Mouse (Mus musculus): ENCODE data around the gene Hoxd3. TPM values are rescaled to one million over a fixed set of nuclear protein-coding genes. Genes with fewer than 3 reads are reported as not detected.

Gene Hoxd3
- polyA plus RNA-seq, 1 experiment from 2014 or later: 0.23 TPM

DNA sequence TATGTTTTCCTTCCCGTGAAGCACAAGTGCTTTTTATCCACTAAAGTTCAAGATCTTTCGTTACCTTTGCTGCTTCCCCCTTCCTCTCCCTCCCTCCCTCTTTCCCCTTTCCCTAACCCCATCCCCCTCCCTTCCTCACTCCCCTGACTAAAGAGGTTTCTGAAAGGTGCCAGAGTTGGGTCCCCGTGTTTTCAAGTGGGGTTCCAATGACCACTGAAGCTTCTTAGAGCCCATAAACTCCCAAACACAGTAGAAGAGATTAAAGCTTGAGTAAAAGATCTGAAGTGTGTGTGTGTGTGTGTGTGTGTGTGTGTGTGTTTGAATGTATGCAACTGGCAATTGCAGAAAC, 42.5 kb upstream of the Hoxd3 start:
- H3K4me2 ChIP-seq (ENCODE audit: low read length): no peak overlapping the region

DNA sequence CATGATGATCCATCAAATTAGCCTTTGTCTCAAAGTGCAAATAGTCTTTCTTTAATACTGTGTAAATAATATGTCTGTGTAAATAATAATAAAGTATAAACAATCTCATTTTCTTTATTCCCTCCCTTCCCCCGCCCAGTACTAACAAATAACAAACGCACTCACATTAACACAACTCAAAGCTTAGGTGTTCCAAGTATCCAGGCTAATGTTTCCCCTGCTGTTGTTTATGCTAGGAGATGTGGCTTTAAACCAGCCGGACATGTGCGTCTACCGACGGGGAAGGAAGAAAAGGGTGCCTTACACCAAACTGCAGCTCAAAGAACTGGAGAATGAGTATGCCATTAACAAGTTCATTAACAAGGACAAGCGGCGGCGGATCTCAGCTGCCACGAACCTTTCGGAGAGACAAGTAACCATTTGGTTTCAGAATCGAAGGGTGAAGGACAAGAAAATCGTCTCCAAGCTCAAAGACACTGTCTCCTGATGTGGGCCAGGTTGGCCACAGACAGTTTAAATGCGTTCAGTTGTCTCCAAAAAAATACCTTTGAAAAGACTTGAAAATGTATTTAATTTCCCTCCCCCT, 42.0 kb upstream of the Hoxd3 start:
- H3K27me3 ChIP-seq (ENCODE audit: control insufficient read depth, insufficient read depth, low read length): peaks cover 97% of the 10 kb centered on the region
- H3K4me2 ChIP-seq (ENCODE audit: low read length): no peak overlapping the region
- H3K9me3 ChIP-seq (ENCODE audit: control insufficient read depth, low read length): no peaks in the 10 kb centered on the region
- H3K36me3 ChIP-seq (ENCODE audit: control insufficient read depth, insufficient read depth, low read length): no peaks in the 10 kb centered on the region
- H3K4me3 ChIP-seq (ENCODE audit: control insufficient read depth in 1 of 2, insufficient read depth in 1 of 2, low read depth in 1 of 2, low read length in 2 of 2): no peak overlapping the region
- no peak overlapping the region for H3K9ac ChIP-seq (ENCODE audit: low read length)
- no peak for ATAC-seq (ENCODE audit: insufficient number of reproducible peaks, insufficient read depth, low FRiP score, low read depth)
- no peak overlapping the region for H3K27ac ChIP-seq (replicated peaks in 1 of 2; ENCODE audit: control insufficient read depth in 1 of 2, insufficient read depth in 1 of 2, low read depth in 2 of 2, low read length in 2 of 2)
- H3K4me1 ChIP-seq (ENCODE audit: control insufficient read depth in 2 of 2, insufficient read depth in 2 of 2, low read length in 2 of 2): peaks cover 5 to 12% of the 10 kb centered on the region in 2 experiments
- WGBS: 2% methylated on average over 14 of the region's 14 CpGs

More for the DNA sequence above, 42.5 kb upstream of the Hoxd3 start:
- H3K4me3 ChIP-seq (ENCODE audit: control insufficient read depth in 1 of 2, insufficient read depth in 1 of 2, low read depth in 1 of 2, low read length in 2 of 2): no peak overlapping the region
- H3K27me3 ChIP-seq (ENCODE audit: control insufficient read depth, insufficient read depth, low read length): peaks cover 97% of the 10 kb centered on the region
- H3K9me3 ChIP-seq (ENCODE audit: control insufficient read depth, low read length): no peaks in the 10 kb centered on the region
- no peak overlapping the region for H3K9ac ChIP-seq (ENCODE audit: low read length)
- H3K36me3 ChIP-seq (ENCODE audit: control insufficient read depth, insufficient read depth, low read length): no peaks in the 10 kb centered on the region
- 5% methylated on average over 3 of the region's 3 CpGs for WGBS
- peaks cover 5 to 12% of the 10 kb centered on the region in 2 experiments for H3K4me1 ChIP-seq (ENCODE audit: control insufficient read depth in 2 of 2, insufficient read depth in 2 of 2, low read length in 2 of 2)
- no peak for ATAC-seq (ENCODE audit: insufficient number of reproducible peaks, insufficient read depth, low FRiP score, low read depth)
- no peak overlapping the region for H3K27ac ChIP-seq (replicated peaks in 1 of 2; ENCODE audit: control insufficient read depth in 1 of 2, insufficient read depth in 1 of 2, low read depth in 2 of 2, low read length in 2 of 2)

DNA sequence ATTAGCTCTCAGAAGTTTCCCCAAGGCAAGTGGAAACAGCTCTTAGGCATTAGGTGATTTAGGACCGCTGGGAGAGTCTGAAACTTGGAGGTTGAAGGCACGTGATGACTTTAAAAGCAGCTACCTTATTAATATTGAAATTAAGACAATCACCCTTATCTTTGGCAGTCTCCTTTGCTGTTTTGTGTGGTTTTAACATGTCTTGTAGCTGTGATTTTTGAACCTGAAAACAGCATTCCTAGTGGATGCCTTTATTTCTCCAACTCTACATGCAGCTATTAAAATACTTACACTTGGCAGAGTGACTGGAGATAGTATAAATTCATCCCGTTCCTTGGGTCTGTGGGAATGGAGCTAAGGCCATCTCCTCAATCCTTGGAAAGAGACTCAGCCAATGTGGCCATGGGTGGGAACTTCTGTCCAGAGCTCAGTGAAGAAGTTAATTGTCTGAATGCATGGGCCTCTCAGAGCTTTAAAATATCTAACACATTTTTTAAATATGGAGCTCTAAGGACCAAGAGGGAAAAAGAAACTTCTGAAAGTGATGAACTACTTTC, 41.0 kb upstream of the Hoxd3 start:
- ATAC-seq (ENCODE audit: insufficient number of reproducible peaks, insufficient read depth, low FRiP score, low read depth): no peak
- Histone ChIP-seq H3K4me1 (ENCODE audit: control insufficient read depth in 2 of 2, insufficient read depth in 2 of 2, low read length in 2 of 2) (peaks cover 5 to 12% of the 10 kb centered on the region in 2 experiments), H3K4me3 (ENCODE audit: control insufficient read depth in 1 of 2, insufficient read depth in 1 of 2, low read depth in 1 of 2, low read length in 2 of 2) (no peak overlapping the region), H3K27ac (replicated peaks in 1 of 2; ENCODE audit: control insufficient read depth in 1 of 2, insufficient read depth in 1 of 2, low read depth in 2 of 2, low read length in 2 of 2) (no peak overlapping the region), H3K36me3 (ENCODE audit: control insufficient read depth, insufficient read depth, low read length) (no peaks in the 10 kb centered on the region), H3K9ac (ENCODE audit: low read length) (no peak overlapping the region), H3K27me3 (ENCODE audit: control insufficient read depth, insufficient read depth, low read length) (peaks cover 97% of the 10 kb centered on the region), H3K4me2 (ENCODE audit: low read length) (no peak overlapping the region), H3K9me3 (ENCODE audit: control insufficient read depth, low read length) (no peaks in the 10 kb centered on the region)
- 0% methylated on average over 3 of the region's 3 CpGs for WGBS

DNA sequence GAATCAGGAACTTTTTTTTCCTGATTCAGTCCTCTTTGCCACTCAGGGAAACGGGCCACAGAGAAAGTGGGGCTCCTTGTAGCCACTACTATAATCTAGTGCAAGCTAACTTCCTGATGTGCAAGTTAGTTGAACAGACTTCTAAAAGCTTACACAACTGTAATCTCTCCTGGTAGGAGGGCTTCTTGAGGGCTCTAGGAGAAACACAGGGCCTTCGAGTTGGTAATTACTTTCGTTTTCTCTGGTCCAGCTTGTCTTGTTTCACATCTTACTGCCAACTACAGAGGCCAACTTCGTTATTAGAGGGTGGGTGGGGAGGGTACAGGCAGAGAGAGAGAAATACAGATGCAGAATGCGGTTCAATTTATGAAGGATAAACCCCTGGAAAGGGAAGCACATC, 39.9 kb upstream of the Hoxd3 start:
- H3K9ac ChIP-seq (ENCODE audit: low read length): no peak overlapping the region
- no peak for ATAC-seq (ENCODE audit: insufficient number of reproducible peaks, insufficient read depth, low FRiP score, low read depth)
- peaks cover 98% of the 10 kb centered on the region for H3K27me3 ChIP-seq (ENCODE audit: control insufficient read depth, insufficient read depth, low read length)
- H3K4me1 ChIP-seq (ENCODE audit: control insufficient read depth in 2 of 2, insufficient read depth in 2 of 2, low read length in 2 of 2): peaks cover 5 to 12% of the 10 kb centered on the region in 2 experiments
- H3K27ac ChIP-seq (replicated peaks in 1 of 2; ENCODE audit: control insufficient read depth in 1 of 2, insufficient read depth in 1 of 2, low read depth in 2 of 2, low read length in 2 of 2): no peak overlapping the region
- no peaks in the 10 kb centered on the region for H3K36me3 ChIP-seq (ENCODE audit: control insufficient read depth, insufficient read depth, low read length)
- no peaks in the 10 kb centered on the region for H3K9me3 ChIP-seq (ENCODE audit: control insufficient read depth, low read length)
- WGBS: 10% methylated on average over 5 of the region's 5 CpGs
- 0 out of 4 replicates have a peak overlapping the region, but pooled peaks of 1 of the 2 experiments have one; percentile 37 for H3K4me3 ChIP-seq (ENCODE audit: control insufficient read depth in 1 of 2, insufficient read depth in 1 of 2, low read depth in 1 of 2, low read length in 2 of 2)
- H3K4me2 ChIP-seq (ENCODE audit: low read length): peak overlapping the region; percentile 18; the same call in 1 of the 2 replicates

DNA sequence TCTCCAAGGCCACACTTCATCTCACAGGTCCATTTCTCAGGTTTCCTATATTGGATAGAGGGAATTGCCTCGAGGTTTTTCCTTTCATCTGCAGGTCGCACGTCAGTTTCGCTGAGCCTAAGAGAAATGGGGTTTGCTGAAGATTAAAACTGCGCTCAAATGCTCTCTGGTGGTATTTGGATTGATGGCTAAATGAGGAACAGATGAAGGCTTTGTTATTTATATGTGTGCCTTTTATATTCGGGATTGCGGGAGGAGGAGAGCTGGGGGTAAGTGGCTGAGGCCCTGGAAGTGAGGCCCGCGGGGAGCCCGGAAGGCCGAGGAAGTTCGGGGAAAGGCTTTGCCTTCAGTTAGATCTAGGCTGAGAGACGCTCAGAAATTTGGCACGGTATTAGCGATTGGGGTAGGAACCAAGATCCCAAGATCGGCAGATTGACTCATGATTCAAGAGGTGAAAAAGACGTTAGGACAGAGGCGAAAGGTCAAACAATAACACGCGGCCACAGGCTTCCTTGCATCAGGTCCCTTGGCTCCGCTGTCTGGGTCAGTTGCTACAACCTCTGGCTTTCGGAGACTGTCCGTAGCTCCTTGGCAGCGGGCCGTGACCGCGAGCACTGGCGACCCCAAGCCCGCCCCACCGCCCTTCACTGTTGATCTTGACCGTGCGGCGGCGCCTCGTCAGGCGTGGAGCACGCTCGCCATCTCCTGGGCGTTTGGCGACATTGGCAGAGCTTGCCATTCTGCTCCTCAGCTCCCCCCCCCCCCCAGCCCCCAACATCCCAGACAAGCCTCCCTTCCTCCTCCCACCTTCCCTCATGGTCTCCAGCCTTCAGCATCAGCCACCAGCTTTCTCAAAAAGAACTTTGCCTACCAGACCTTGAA, 39.0 kb upstream of the Hoxd3 start:
- no peaks in the 10 kb centered on the region for H3K36me3 ChIP-seq (ENCODE audit: control insufficient read depth, insufficient read depth, low read length)
- ATAC-seq (ENCODE audit: insufficient number of reproducible peaks, insufficient read depth, low FRiP score, low read depth): peak; percentile 49; the same call in 1 of the 2 replicates
- H3K27ac ChIP-seq (replicated peaks in 1 of 2; ENCODE audit: control insufficient read depth in 1 of 2, insufficient read depth in 1 of 2, low read depth in 2 of 2, low read length in 2 of 2): no peak overlapping the region
- H3K9ac ChIP-seq (ENCODE audit: low read length): peak overlapping the region; percentile 54
- peak overlapping the region; percentile 34 to 37 for H3K4me3 ChIP-seq (ENCODE audit: control insufficient read depth in 1 of 2, insufficient read depth in 1 of 2, low read depth in 1 of 2, low read length in 2 of 2)
- peaks cover 99% of the 10 kb centered on the region for H3K27me3 ChIP-seq (ENCODE audit: control insufficient read depth, insufficient read depth, low read length)
- H3K9me3 ChIP-seq (ENCODE audit: control insufficient read depth, low read length): no peaks in the 10 kb centered on the region
- peak overlapping the region; percentile 73 for H3K4me2 ChIP-seq (ENCODE audit: low read length)
- WGBS: 3% methylated on average over 39 of the region's 40 CpGs
- H3K4me1 ChIP-seq (ENCODE audit: control insufficient read depth in 2 of 2, insufficient read depth in 2 of 2, low read length in 2 of 2): peaks cover 5 to 11% of the 10 kb centered on the region in 2 experiments

DNA sequence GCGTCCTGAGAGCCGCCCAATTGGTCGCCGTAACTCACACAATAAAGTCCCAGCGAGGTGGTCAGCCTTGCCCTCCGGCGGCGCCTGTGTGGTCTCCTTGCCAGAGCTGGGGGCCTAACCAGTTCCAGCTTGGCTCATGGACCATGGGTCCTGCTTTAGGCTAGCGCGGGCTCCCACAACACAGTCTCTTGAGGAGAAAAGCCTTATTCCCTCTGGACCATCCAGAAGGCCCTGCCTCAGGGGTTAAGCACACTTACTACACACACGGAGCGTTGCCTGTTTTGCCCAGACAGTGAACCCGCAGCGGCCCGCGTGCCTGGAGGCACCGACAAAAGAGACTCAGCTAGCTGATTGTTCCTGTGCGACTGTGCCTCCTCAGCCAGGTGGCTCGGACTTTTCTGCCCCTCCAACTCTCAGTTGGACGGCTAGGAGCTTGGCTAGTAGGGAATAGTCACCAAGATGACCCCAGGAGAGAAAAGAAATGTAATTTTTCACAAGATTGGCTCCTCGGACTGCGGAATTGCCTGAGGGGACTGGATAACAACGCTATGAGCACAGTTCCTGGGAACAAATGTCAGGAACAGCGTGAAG, 37.8 kb upstream of the Hoxd3 start:
- no peak for ATAC-seq (ENCODE audit: insufficient number of reproducible peaks, insufficient read depth, low FRiP score, low read depth)
- H3K9ac ChIP-seq (ENCODE audit: low read length): no peak overlapping the region
- peaks cover 0 to 2% of the 10 kb centered on the region in 2 experiments; a peak in 2 of 4 replicates for H3K4me1 ChIP-seq (ENCODE audit: control insufficient read depth in 2 of 2, insufficient read depth in 2 of 2, low read length in 2 of 2)
- no peaks in the 10 kb centered on the region for H3K9me3 ChIP-seq (ENCODE audit: control insufficient read depth, low read length)
- no peak overlapping the region for H3K4me3 ChIP-seq (ENCODE audit: control insufficient read depth in 1 of 2, insufficient read depth in 1 of 2, low read depth in 1 of 2, low read length in 2 of 2)
- no peak overlapping the region for H3K27ac ChIP-seq (replicated peaks in 1 of 2; ENCODE audit: control insufficient read depth in 1 of 2, insufficient read depth in 1 of 2, low read depth in 2 of 2, low read length in 2 of 2)
- peaks cover 99% of the 10 kb centered on the region for H3K27me3 ChIP-seq (ENCODE audit: control insufficient read depth, insufficient read depth, low read length)
- WGBS: 2% methylated on average over 24 of the region's 24 CpGs
- H3K4me2 ChIP-seq (ENCODE audit: low read length): no peak overlapping the region
- no peaks in the 10 kb centered on the region for H3K36me3 ChIP-seq (ENCODE audit: control insufficient read depth, insufficient read depth, low read length)

DNA sequence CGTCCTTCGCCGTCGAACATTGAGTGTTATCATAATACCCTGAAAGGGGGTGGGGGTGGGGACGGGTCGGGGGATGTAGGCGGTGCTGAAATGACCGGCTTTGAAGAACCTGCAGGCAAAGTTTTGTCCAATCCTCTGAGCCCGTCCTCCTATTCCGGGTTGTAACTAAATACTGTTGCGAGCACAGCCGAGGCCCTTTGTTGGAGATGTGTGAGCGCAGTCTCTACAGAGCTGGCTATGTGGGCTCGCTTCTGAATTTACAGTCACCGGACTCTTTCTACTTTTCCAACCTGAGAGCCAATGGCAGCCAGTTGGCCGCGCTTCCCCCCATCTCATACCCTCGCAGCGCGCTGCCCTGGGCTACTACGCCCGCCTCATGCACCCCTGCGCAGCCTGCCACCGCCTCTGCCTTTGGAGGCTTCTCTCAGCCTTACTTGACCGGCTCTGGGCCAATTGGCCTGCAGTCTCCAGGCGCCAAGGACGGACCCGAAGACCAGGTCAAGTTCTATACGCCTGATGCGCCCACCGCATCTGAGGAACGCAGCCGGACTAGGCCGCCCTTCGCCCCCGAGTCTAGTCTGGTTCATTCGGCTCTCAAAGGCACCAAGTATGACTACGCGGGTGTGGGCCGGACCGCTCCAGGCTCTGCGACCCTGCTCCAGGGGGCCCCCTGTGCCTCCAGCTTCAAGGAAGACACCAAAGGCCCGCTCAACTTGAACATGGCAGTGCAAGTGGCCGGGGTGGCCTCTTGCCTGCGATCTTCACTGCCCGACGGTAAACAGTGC, 36.7 kb upstream of the Hoxd3 start, which contains the start of gene Hoxd12:
Hoxd12 (plus strand) TSS at position 133 of the 785 bp plus-strand sequence.
- no peaks in the 10 kb centered on the region for H3K9me3 ChIP-seq (ENCODE audit: control insufficient read depth, low read length)
- H3K4me1 ChIP-seq (ENCODE audit: control insufficient read depth in 2 of 2, insufficient read depth in 2 of 2, low read length in 2 of 2): peaks cover 2 to 5% of the 10 kb centered on the region in 2 experiments; a peak in 2 of 4 replicates
- H3K9ac ChIP-seq (ENCODE audit: low read length): no peak within 1 kb of the TSS
- H3K4me2 ChIP-seq (ENCODE audit: low read length): no peak within 1 kb of the TSS
- H3K27me3 ChIP-seq (ENCODE audit: control insufficient read depth, insufficient read depth, low read length): peaks cover 99% of the 10 kb centered on the region
- 3% methylated on average over 47 of the region's 47 CpGs for WGBS
- ATAC-seq (ENCODE audit: insufficient number of reproducible peaks, insufficient read depth, low FRiP score, low read depth): no peak
- no peak within 1 kb of the TSS for H3K4me3 ChIP-seq (ENCODE audit: control insufficient read depth in 1 of 2, insufficient read depth in 1 of 2, low read depth in 1 of 2, low read length in 2 of 2)
- H3K36me3 ChIP-seq (ENCODE audit: control insufficient read depth, insufficient read depth, low read length): no peaks in the 10 kb centered on the region
- H3K27ac ChIP-seq (replicated peaks in 1 of 2; ENCODE audit: control insufficient read depth in 1 of 2, insufficient read depth in 1 of 2, low read depth in 2 of 2, low read length in 2 of 2): no peak within 1 kb of the TSS
